In genomic region chr11:59000635-59001034, GRCm38 (mm10) we compare ENCODE assay signal across 21 mouse cellular contexts. TPM values are rescaled to one million over a fixed set of nuclear protein-coding genes. Genes with fewer than 3 reads are reported as not detected.
A peak's percentile ranks its signal among the peaks of the same experiment; 100 is the strongest.
DNase-seq lines count a peak whose midpoint lies in the region; ATAC-seq and TF ChIP-seq lines count a peak whose summit lies in the region.
"Had no signal": no experiment of that assay in that cellular context is flagged by ENCODE, and none has a peak within 500 bp of the region (broad histone marks: within the 10 kb centered on the region; RNA-seq: fewer than 3 reads in every experiment).

No protein-coding gene starts in this region.

- intact Hi-C loops in heart, adult 2 months (cut with DNase I) = no loop called here

- no peak overlapping the region for H3K4me3 ChIP-seq in heart, adult 2 months
- H3K4me3 ChIP-seq: embryonic facial prominence, embryonic 13.5 days; midbrain, embryonic 10.5 days; neural tube, embryonic 12.5 days had no signal

- peak overlapping the region; percentile 89; the same call in 1 of the 2 replicates for H3K27ac ChIP-seq in heart, adult 2 months
- H3K27ac ChIP-seq: embryonic facial prominence, embryonic 13.5 days; midbrain, embryonic 10.5 days; neural tube, embryonic 12.5 days had no signal

- ATAC-seq in activated CD4-positive, CD25-positive, alpha-beta regulatory T cell, adult 4 months = no peak
- ATAC-seq: forebrain, embryonic 16.5 days had no signal

- H3K36me3 ChIP-seq in heart, adult 2 months (ENCODE audit: control insufficient read depth, insufficient read depth, low read length) = 0 out of 2 replicates have a peak, but pooled peaks cover 2% of the 10 kb centered on the region
- H3K36me3 ChIP-seq: embryonic facial prominence, embryonic 13.5 days; midbrain, embryonic 10.5 days; neural tube, embryonic 12.5 days had no signal

- H3K9ac ChIP-seq in heart, adult 2 months (ENCODE audit: low read depth, low read length) = peak overlapping the region; percentile 22
- H3K9ac ChIP-seq: embryonic facial prominence, embryonic 13.5 days; neural tube, embryonic 12.5 days had no signal

- WGBS in heart, adult 2 months = 66% methylated on average over 21 of the region's 21 CpGs

- H3K27me3 ChIP-seq in heart, adult 2 months (ENCODE audit: control insufficient read depth, insufficient read depth, low read length) = no peaks in the 10 kb centered on the region

- TF ChIP-seq POLR2A in heart, adult 2 months (IDR thresholded peaks at IDR 0.05; ENCODE audit: insufficient read depth, low read depth, low read length) = no peak

- peak in 1 of 2 experiments; percentile 27 for DNase-seq in heart, adult 2 months
- no peak for DNase-seq in heart, adult 8-10 months (ENCODE audit: low spot score)
- DNase-seq in right cerebral cortex, postnatal 25 days = peak; percentile 51
- no peak for DNase-seq in right cerebral cortex, postnatal 14 days
- DNase-seq in layer of hippocampus, adult 9-10 months (ENCODE audit: low spot score) = peak; percentile 59
- DNase-seq in kidney, adult 8-10 months = no peak
- DNase-seq: adrenal gland, postnatal 25 days; cerebellum, adult 2 months; gastrocnemius, postnatal 10 days; kidney, adult 9 months; kidney, postnatal 36 days; left cerebral cortex, postnatal 4 days; lung, adult 2 months; lung, postnatal 36 days; thymus, postnatal 25 days had no signal

- no peaks in the 10 kb centered on the region for H3K79me2 ChIP-seq in heart, adult 2 months (replicated peaks; ENCODE audit: control insufficient read depth, insufficient read depth, low read length)

- H3K4me1 ChIP-seq in heart, adult 2 months (ENCODE audit: control insufficient read depth, insufficient read depth, low read length) = peaks cover 9% of the 10 kb centered on the region
- H3K4me1 ChIP-seq: embryonic facial prominence, embryonic 13.5 days; neural tube, embryonic 12.5 days had no signal

- no peak for TF ChIP-seq EP300 in heart, adult 2 months (IDR thresholded peaks at IDR 0.05; ENCODE audit: insufficient read depth, low read depth, low read length)

- TF ChIP-seq CTCF in heart, adult 2 months (IDR thresholded peaks at IDR 0.05) = no peak

RNA-seq across cellular contexts. Expression of gene Trim11, which starts 22.7 kb away (rescaled TPM):
- total RNA-seq in heart, adult 2 months (2021) = 10 to 100 TPM; 11.9 to 14.0 TPM
- polyA plus RNA-seq in heart, adult 2 months (2012; rRNA removed) = 14.3 and 19.4 TPM in 2 replicates
- 10 to 100 TPM; 14.7 to 18.9 (median 16.5) TPM for total RNA-seq in heart, adult 8-10 months (2022)
- polyA plus RNA-seq in activated CD4-positive, CD25-positive, alpha-beta regulatory T cell, adult 4 months (2017; shearing (Covaris generic)) = 10 to 100 TPM; 18.5 to 22.2 TPM

RNA-seq across cellular contexts. Expression of gene Hist3h2a, which starts 46.1 kb away (rescaled TPM):
- 10 to 100 TPM; 13.6 to 14.0 TPM for total RNA-seq in heart, adult 2 months (2021)
- polyA plus RNA-seq in heart, adult 2 months (2012; rRNA removed) = 12.6 and 15.4 TPM in 2 replicates
- 10 to 100 TPM; 10.5 to 17.8 (median 16.0) TPM for total RNA-seq in heart, adult 8-10 months (2022)
- 1 to 10 TPM; 3.5 to 5.4 TPM for polyA plus RNA-seq in activated CD4-positive, CD25-positive, alpha-beta regulatory T cell, adult 4 months (2017; shearing (Covaris generic))

RNA-seq across cellular contexts. Expression of gene Trim17, which starts 46.1 kb away (rescaled TPM):
- total RNA-seq in heart, adult 2 months (2021) = under 1 TPM in 1 of 2 experiments, not detected in 1; 0.07 TPM
- 0.20 and 0.37 TPM in 2 replicates for polyA plus RNA-seq in heart, adult 2 months (2012; rRNA removed)
- under 1 TPM in 3 of 4 experiments, not detected in 1; 0.06 to 0.20 (median 0.08) TPM for total RNA-seq in heart, adult 8-10 months (2022)
- under 1 TPM; 0.17 to 0.20 TPM for polyA plus RNA-seq in activated CD4-positive, CD25-positive, alpha-beta regulatory T cell, adult 4 months (2017; shearing (Covaris generic))
- total RNA-seq: monocyte, adult 5-6 weeks had no signal

RNA-seq across cellular contexts. Expression of gene Hist3h2ba, which starts 51.9 kb away (rescaled TPM):
- total RNA-seq in heart, adult 2 months (2021) = 1 to 10 TPM in 1 of 2 experiments, under 1 TPM in 1; 0.81 to 1.1 TPM
- 0.67 and 1.5 TPM in 2 replicates for polyA plus RNA-seq in heart, adult 2 months (2012; rRNA removed)
- total RNA-seq in heart, adult 8-10 months (2022) = 1 to 10 TPM in 3 of 4 experiments, not detected in 1; 1.3 to 1.4 (median 1.3) TPM
- polyA plus RNA-seq in activated CD4-positive, CD25-positive, alpha-beta regulatory T cell, adult 4 months (2017; shearing (Covaris generic)) = 1 to 10 TPM; 1.8 to 4.2 TPM

Comparison
In these comparisons a context has a peak if more than half of its experiments do, and no peak if none do; other contexts are left out.
1. DNase-seq: peak in right cerebral cortex, postnatal 25 days (single experiment) and layer of hippocampus, adult 9-10 months (single experiment); none in heart, adult 8-10 months (single experiment), right cerebral cortex, postnatal 14 days (single experiment) and kidney, adult 8-10 months (0 of 2).